Mouse (Mus musculus): ENCODE measurements around the gene Fam20c. TPM values are rescaled to one million over a fixed set of nuclear protein-coding genes. Genes with fewer than 3 reads are reported as not detected.

The Fam20c gene
- total RNA-seq, 2 experiments from 2014 or later = 7.9 to 15.8 TPM

DNA sequence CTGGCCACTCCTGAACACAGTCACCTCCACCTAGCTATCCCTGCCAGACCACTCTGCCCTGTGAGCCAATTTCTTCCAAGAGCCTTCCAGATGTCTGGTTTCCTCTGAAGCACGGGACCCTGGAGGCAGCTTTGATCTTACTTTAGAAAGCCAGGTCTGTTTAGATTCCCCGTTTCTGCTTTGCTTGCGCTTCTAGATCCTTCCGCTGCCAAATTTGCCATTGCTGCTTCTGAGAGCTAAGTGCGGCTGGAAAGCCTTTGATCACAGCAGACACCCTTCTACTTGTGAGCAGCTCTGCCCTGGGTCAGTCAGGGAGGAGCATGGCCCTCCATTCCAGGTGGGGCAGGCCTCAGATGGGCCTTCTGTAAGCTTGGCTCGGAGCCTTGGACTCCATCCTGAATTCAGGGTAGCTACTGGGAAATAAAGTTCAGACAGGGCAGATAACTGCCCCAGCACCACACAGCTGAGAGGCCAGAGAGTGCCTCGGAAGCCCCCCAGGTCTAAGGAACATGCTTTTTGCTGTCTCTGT, 47.3 kb downstream of the Fam20c start:
- no peak for DNase-seq (ENCODE audit: low spot score in 2 of 2)

DNA sequence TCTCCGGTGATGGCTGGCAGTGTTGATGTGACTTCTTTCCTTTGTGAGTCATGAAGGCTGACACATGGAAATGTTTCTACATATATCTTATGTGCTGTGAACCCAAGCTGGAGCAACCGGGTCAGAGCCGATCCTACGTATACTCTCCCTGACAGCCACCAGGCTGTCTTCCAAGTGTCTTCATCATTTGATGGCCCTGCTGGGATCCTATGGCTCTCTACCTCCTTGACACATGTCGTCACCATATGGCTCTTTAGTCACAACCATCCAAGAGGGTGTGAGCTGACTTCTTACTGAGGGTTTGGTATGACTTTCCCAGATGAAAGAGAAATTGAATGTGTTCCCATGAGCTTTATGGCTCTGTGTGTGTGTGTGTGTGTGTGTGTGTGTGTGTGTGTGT, 50.0 kb downstream of the Fam20c start:
- DNase-seq (ENCODE audit: low spot score in 2 of 2) = no peak

- DNase-seq (ENCODE audit: low spot score in 2 of 2) = no peak
These were observed 55.5 kb downstream of the Fam20c start for GRCm38 (mm10) chr5:138809767-138810166.

- DNase-seq (ENCODE audit: low spot score in 2 of 2) = no peak
These were observed 65.5 kb downstream of the Fam20c start, which contains the start of gene Gm5294 for GRCm38 (mm10) chr5:138819780-138820179. Gm5294 (plus strand) TSS chr5:138820080.

DNA sequence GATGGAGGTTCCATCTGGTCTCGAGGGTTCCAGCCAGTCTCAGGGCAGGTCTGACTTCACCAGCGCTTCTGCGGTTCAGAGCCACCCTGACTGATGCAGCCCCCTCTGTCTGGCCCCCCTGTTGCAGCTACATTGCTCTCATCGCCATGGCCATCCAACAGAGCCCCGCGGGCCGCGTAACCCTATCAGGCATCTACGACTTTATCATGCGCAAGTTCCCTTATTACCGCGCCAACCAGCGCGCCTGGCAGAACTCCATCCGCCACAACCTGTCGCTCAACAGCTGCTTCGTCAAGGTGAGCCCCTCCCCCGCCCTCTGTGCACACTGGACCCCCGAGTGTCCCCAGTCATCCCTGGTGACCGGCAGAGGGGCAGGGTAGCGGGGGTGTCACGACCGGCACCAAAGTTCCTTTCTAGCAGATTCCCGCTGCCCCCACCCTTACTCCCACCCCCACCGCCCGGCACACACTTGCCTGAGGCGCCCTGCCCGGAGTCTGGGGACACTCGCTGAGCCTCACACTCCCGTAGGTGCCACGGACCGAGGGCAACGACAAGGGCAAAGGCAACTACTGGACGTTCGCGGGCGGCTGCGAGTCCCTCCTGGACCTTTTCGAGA, 66.5 kb downstream of the Fam20c start:
- DNase-seq (ENCODE audit: low spot score in 2 of 2) = no peak

DNA sequence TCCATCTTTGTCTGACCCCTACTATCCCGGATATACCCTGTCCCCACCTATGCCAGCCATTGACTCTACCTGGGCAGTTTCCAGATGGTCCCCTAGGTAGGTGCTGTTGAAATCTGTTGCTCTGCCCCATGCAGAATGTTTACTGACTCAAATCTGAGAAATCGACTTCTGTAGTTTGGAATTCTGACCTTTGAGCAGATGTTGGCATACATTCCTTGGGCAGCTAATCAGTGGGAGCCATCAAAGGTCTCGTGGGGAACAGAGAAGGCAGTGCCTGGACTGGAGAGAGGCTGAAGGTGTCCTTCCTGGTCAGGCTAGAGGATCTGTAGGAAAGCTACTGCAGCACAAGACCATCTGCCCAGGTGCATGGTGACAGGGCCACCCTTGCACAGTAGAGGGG, 70.8 kb downstream of the Fam20c start:
- no peak for DNase-seq (ENCODE audit: low spot score in 2 of 2)

DNA sequence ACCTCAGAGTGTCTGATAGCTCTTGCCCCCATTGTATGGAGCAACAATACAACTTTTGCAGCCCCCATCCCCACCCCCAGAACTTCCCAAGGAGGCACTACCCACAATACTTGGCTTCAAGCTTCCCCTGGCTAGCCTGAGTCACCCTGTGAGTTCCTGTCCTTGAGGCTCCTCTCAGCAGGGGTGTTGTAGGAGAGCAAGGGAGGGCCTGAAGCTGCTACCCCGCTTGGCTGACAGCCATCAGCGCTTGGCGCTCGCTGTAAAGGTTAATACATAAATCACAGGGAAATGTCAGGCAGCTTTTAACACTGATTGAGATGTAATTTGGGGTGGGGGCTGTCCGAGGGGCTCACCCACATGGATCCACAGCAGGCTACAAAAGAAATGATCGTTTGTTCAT, 79.1 kb downstream of the Fam20c start:
- peak; percentile 43 to 48 for DNase-seq (ENCODE audit: low spot score in 2 of 2)

- no peak for DNase-seq (ENCODE audit: low spot score in 2 of 2)
These were observed 80.6 kb downstream of the Fam20c start for GRCm38 (mm10) chr5:138834910-138835309.

GRCm38 (mm10) chr5:138840981-138841380, 86.7 kb downstream of the Fam20c start:
- no peak for DNase-seq (ENCODE audit: low spot score in 2 of 2)

DNA sequence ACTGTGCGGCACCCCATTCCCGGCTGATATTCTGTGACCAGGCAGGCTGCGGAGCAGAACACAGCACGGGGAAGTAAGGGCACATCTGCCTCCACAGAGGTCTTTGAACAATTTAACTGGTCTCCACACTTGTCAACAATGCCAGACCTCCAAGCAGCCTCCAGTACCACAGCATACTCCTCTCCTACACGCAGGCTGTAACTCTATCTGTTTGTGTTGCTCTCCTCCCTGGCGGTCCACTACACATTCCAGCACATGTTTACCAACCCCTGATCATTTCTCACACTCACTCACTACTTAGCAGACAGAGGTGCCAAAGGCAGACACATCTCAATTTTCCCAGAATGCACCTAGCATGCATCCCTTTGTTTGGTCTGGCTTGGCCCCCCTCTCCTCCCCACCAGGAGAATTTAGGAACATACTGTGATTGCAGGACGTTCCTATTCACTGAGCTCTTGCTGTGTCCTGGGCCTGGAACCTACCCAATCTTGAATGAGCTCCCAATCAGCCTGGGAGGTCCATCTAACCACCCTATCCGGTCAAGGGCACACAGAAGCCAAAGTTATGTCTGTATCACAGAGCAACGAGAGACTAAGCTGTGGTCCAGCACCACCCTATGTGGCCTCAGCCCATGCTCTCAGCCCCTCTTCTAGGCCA, 89.0 kb downstream of the Fam20c start:
- DNase-seq (ENCODE audit: low spot score in 2 of 2) = no peak

DNA sequence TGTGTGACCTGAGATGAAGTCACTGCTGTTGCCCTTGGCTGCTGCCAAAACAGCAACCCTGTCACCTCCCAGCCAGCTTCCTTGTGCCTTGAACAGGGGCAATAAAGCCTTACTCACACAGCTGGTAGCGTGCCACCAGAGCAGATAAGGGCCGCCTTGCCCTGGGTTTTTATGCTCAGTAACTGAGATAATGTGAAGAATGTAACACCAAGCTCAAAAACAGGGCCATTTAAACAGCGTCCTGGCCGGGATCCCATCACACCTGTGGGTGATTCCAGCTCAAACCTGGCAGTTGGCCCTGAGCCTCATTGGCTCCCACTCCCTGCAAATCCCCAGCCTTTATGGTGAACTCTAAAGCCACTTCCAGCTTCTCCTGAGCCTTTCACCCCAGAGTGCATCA, 92.2 kb downstream of the Fam20c start:
- peak in 1 of 2 experiments; percentile 52 for DNase-seq (ENCODE audit: low spot score in 2 of 2)

DNA sequence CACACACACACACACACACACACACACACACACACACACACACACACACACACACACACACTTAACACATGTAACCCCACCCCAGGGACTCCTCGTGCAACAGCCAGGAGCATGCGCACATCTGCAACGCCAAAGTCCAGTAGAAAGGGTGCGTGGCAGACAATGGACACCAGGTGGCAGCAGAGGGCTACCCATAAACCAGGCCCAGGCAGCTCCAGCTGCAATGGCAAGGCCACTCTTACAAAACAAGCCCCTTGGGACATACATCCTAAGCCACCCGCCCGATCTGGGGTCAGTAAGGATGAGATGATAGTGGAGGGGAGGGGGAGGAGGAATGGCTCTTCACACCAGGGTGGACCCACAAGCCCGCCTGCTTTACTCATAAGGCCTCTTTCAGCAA, 93.8 kb downstream of the Fam20c start:
- peak; percentile 88 to 92 for DNase-seq (ENCODE audit: low spot score in 2 of 2)

GRCm38 (mm10) chr5:138849682-138850461, 95.6 kb downstream of the Fam20c start:
- DNase-seq (ENCODE audit: low spot score in 2 of 2) = no peak

DNA sequence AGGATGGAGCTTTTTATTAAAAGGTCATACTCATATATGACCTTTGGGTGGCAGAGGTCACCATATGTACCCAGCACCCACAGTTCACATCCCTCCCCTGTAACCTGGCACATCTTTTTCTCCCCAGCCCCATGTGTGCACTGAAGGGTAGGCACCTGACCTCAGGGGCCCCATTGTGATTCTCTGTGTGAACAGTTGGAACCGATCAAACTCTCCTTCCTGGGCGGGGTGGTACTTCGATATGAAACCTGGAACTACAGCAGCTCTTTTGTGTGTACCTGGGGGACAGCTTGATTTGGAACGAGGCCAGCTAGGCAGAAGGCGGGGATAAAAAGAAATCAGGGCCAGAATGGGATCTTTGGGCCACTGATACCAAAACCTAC, 96.1 kb downstream of the Fam20c start:
- no peak for DNase-seq (ENCODE audit: low spot score in 2 of 2)

DNA sequence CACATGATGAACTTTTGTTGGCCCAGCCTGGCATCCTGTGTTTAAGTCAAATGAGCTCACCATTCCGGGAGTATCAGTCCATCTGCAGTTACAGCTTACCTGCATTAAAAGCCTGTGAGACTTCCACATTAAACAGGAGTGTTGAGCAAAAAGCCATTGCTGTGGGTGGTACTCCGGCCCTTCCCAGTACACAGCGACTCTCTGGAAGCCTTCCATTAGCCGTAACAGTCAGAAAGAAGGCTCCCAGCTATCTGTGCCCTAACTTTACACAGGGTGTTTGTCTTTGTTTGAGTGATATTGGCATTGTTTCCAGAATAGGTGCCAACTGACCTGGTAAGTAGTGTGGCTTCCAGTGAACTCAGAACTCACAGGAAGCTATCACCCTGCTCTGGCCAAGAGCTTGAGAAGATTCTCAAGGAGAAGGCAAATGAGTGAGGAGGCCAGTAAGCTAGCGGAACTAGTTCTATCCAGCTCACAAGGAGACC, 97.0 kb downstream of the Fam20c start:
- no peak for DNase-seq (ENCODE audit: low spot score in 2 of 2)

DNA sequence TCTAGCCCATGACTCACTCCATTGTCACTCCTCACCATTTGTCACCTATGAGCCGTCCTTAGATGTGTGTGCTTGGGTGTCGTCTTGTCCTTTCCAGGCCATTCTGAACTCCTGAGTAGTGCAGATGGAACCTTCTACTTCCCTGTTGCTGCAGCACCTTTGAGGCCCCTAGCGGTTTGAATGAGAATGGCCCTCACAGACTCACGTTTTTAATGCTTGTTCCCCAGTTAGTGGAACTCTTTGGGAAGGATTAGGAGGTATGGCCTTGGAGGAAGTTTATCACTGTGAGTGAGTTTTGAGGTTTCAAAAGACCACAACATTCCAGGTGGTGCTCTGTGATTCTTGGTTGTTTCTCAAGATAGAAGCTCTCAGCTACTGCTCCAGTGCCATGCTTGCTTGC, 97.8 kb downstream of the Fam20c start:
- no peak for DNase-seq (ENCODE audit: low spot score in 2 of 2)

- no peak for DNase-seq (ENCODE audit: low spot score in 2 of 2)
These were observed 99.0 kb downstream of the Fam20c start for GRCm38 (mm10) chr5:138853349-138853748.

DNA sequence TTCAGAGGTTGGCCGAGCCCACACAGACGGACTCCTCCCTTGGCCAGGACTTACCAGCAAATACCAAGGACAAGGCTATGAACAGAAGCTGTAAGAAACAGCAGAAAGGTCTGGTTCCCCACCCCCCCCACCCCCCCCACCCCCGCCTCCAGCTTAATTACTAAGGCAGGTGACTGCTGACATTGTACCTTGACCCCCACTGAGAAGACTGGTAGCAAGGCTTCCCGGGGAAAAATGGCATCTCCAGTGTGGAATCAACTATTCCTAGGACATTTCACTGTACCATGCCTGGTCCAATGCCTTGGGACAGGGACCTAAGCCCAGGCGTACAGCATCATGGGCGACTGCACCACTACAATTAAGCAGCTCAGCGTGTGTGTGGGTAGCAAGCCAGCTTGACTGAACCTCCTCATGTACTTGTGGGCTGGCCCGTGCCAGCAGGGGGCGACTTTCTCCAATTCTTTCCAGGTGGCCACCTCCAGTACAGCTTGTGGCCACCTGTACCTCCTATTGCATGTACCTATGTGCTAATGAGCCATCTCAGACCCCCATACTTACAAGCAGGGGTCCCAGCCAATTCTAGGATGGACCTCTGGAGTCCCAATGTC, 102.8 kb downstream of the Fam20c start:
- DNase-seq (ENCODE audit: low spot score in 2 of 2) = peak; percentile 73 to 84

GRCm38 (mm10) chr5:138857811-138858251, 103.5 kb downstream of the Fam20c start:
- DNase-seq (ENCODE audit: low spot score in 2 of 2) = peak in 1 of 2 experiments; percentile 45
